Mouse (Mus musculus) retina, postnatal 7 days (tissue): ENCODE results near the gene Leng8.
"Not testable (repeated sequence)": the region's sequence is repeated elsewhere in the genome, so short reads cannot be mapped to it uniquely, and the experiment has no call there.

Experiments used
- DNase-seq: peaks from one replicate; pipeline ENCODE4 v3.0.0-alpha.2; 2012; ENCODE audit warnings: low read depth, low spot score

Leng8 gene

DNA sequence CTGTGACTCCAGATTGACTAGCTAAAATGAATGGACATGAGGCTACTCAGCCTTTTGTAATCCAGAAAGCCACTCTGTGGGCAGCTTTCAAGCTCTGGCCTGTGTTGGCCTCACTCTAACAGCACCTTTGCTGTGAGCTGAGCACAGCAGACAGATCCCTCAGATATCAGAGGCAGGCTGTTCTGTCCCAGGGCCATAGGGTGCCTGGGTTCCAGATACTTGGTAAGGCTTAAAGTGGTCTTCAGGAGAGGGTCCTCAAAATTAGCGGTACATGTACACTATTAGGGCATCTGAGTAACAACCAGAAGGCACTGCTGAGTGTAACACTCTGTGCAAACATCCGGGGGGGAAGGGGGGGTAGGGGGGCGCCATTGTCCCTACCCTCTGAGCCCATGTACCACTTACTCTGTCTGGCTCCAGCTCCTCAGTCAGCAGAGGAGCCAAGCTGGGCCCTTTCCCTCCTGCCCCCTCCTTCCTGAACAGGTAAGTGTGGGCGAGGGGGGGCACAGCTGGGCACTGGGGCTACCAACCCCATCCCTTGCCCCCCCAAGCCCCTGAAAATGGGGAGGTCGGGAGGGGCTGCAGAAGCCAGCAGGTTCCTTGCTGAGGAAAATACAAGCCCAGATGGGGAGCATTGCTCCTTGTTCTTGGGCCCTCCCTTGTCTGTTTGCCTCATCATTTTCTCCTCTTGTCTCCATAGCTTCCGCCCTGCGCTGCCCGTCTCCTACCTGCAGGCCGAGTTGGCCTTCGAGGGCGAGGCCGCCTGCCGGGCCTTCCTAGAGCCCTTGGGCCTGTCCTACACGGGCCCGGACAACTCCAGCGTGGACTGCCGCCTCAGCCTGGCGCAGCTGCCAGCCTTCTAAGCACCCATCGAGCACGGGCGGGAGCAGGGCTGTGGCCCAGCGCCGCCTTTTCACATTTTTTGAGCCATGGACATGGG, 9.7 kb downstream of the Leng8 start:
- no peak for DNase-seq

DNA sequence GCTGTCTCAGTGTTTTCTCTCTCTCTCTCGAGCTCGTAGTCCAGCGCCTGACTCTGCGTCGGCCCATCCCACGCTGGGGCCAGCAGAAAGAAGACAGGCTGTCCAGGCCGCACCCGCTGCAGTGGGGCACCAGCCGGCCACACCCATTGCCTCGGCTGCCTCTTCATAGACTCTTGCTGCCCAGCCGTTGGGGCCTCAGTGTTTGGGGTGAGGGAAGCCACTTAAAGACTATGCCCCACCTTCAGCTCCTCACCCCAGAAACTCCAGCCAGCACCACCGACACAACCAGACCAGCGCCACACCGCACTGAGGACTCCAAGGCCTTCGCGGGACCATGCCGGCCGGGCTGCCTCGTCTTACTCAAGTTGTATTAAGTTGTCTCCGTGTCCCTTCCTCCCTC, 10.5 kb downstream of the Leng8 start:
- DNase-seq = no peak

DNA sequence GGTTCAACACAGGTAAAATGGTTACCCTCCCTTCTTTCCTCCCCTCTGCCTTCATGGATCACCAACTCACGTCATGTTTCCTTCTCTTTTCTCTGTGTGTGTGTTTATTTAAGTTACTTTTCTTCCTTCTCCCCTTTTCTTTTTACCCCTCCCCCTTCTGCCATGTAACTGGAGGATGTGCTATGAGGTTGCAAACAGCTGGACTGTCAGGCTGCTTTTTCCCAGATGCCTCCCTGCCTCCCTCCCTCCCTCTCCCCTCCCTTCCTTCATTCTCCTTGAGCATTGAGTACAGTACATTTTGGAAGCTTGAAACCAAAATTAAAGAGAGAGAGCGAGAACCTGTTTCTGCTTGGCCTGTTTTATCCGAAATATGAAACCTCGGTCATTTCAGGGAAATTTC, 11.0 kb downstream of the Leng8 start:
- DNase-seq = no peak

DNA sequence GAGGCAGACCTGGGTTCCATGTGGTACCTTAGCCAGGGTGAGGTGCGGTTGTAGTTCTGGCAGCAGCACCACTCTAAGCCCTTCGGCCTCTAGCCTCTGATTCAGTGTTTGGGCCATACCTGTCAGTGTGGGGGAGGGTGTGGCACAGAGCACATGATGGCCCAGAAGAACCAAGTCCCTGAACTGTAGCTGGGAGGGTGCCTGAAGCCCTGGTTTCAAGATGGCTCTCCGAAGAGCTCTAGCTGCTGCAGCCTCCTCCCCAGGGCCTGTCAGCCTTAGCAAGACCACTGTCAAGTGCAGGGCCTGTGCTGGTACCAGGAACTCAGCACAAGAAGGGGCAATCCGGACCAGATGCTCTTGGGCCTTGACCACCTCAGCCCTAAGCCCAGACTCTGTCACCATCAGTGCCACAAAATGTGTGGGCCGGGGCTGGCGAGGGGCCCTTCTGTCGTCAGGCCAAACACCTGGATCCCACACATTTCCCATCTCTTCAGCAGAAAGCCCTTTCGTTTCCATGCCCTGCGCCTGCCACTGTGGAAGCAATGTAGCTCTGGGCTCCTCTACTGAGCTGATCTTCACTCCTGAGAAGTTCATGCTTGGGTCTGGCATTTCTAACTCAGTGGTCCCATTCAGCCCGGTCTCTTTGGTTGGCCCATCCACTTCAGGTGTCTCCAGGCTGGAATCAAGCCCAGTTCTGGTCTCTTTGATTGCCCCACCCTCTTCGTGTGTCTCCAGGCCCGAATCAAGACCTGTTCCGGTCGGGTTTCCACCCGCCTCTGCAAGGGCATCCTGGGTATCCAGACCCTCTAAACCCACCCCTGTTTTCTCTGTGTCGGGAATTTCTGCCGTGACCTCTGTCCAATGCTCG, 11.7 kb downstream of the Leng8 start:
- DNase-seq = no peak

DNA sequence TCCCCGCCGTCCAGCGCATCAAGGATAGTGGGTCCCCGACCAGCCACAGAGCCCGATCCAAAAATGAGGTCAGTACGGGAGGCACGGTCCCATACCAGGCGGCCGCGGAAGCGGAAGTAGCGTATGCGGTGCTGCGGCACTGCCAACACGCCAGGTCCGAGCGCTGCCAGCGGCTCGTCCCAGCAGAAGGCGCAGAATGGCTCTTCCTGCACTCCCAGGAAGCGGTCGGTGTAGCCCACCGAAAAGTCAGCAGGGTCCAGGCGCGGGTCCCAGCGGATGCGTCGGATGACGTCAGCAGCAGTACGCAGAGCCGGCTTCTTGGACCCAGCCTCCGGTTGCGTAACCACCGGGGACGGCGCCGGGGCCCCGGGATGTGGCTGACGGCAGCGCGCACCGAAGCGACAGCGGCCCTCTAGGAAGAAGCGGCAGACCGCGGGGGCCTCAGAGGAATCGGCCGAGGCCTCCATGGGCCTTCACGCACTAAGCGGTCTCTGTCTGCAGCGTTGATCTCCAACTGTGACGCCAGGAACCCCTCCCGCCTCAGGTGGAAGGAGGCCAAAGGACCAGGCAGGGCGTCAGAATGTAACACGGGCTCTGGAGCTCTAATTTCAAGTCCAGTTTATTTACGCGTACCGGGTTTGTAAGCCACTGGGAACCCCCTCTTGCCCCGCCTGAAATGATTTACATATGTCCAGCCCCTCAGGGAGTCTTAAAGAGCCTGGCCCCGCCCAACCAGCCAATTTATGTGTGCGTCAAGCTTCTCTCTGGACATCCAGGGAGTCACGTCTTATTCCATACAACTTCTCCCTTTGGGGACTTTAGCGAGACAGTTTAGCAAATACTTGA, 12.6 kb downstream of the Leng8 start:
- peak; percentile 39 for DNase-seq

DNA sequence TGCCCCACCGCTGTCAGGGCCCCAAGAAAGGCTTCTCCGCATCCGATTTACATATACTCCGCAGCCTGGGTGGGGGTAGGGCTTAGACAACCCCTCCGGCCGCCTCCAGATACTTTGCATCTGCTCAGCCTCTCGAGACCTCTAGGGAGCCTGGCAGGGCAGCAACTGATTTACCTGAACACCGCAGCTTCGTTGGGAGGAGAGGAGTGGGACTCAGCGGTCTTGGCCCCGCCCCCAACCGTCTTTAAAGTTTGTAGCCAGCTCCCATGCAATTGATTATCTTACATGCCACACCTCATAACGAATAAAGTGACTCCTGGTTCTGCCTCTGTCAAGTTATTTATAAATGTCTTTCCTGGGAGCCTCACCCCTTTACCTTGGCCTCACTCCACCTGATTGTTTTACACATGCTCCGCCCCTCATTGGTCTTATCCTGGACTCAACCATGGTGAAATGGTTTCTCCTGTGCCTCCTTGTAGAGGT, 13.3 kb downstream of the Leng8 start, which contains the start of gene Leng9:
Leng9 (minus strand) TSS at position 316 of the 483 bp plus-strand sequence.
- DNase-seq = no peak

DNA sequence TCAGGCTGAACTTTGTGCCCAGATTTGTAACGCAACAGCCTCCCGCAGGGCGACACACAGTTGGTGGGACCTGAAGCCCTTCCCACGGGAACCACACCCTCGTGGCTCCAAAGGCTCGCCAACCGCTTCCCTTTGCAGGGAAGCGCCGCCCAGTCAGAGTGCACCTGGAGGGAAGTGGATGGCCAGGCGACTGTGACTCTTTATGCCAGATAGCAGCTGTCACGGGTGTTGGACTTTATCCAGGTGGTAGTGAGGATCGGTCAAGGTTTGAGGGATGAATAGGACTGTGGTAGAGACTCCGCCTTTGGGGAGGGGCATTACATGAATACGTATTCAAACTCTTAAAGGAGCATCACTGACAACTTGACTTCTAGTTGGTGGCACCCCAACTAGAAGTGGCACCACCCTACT, 14.0 kb downstream of the Leng8 start:
- no peak for DNase-seq

DNA sequence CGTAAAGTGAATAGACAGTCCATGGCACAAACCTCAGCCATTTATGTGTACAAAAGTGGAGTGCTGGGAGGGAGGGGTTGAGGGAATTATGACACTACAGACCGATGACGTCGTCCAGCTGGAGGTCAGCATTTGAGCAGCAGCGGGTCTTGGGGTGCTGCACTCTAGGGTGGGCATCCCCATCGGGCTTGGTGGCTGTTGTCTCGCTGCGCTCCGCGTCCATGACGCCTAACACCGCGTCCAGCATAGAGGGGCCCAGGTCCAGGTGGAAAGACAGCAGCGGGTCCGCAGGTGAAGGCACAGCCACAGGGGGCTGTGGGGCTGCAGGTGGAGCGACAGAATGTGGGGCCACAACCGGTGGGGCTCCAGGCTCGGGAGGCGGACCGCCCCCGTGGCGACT, 14.4 kb downstream of the Leng8 start:
- no peak for DNase-seq

DNA sequence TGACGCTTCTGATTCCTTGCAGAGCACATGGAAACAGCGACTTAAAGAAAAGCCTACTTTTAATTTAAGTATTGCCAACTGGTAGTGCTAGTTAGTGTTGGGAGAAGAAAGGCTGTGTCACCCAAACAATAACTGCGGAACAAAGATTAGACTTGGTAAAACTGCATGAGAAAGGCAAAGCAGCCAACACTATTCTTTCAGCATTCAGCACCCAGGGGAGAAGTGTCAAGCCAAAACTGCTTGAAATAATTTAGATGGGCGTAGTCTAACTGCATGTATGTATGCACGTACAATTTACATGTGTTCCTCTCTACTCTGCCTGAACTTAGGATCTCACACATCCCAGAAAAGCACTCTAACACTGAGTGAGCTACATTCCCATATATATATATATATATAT, 17.5 kb downstream of the Leng8 start:
- no peak for DNase-seq

DNA sequence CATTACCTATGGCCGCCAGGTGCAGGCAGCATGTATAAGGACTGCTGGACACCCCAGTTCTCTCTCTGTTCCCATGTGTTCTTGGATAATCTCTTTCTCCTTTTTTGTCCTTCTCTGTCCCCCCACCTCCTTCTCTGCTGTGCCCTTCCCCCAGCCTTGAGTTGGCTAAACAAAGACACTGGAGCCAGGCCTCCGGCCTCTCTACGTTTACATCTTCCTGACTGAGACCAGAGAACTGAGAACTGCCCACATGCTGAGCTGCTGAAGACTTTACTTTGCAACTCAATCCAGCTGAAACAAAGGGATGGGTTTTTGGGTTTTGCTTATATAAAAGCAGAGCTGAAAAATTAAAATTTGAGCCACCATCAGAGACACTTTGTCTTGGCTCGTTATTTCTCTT, 18.1 kb downstream of the Leng8 start:
- DNase-seq = no peak

DNA sequence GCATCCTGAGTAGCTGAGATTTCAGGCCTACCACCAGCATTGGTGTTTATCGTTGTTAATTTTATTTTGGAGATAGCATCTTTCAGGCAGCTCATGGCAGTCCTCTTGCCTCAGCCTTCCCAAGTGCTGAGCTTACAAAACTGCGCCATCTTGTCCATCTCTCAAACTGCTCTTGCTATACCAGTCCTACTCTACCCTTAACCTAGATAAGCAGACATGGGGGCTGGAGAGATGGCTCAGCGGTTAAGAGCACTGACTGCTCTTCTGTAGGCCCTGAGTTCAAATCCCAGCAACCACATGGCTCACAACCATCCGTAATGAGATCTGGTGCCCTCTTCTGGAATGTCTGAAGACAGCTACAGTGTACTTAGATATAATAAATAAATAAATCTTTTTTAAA, 24.8 kb downstream of the Leng8 start:
- not testable (repeated sequence) for DNase-seq

DNA sequence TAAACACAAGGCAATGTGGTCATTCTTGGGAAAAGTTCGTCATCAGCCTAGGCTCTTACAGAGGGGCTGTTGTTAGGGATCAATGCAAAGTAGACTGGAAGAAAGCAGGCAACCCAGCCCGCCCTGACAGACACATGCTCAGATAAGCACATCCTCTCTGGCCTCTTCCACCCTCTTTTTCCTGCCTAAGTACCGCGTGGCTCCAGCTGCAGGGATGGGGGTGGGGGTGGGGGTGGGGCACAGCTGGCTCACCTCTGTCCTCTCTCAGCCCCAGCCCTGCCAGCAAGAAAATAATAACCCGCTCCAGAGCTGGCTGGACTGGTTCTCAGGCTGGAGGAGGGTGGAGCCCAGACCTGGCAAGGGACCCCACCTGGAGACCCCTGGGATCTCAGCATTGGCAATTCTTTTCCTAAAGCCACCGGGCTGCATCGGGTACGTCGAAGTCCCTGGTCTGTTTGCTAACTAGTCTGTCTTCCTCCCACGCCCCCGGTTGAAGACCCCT, 26.8 kb downstream of the Leng8 start:
- no peak for DNase-seq

DNA sequence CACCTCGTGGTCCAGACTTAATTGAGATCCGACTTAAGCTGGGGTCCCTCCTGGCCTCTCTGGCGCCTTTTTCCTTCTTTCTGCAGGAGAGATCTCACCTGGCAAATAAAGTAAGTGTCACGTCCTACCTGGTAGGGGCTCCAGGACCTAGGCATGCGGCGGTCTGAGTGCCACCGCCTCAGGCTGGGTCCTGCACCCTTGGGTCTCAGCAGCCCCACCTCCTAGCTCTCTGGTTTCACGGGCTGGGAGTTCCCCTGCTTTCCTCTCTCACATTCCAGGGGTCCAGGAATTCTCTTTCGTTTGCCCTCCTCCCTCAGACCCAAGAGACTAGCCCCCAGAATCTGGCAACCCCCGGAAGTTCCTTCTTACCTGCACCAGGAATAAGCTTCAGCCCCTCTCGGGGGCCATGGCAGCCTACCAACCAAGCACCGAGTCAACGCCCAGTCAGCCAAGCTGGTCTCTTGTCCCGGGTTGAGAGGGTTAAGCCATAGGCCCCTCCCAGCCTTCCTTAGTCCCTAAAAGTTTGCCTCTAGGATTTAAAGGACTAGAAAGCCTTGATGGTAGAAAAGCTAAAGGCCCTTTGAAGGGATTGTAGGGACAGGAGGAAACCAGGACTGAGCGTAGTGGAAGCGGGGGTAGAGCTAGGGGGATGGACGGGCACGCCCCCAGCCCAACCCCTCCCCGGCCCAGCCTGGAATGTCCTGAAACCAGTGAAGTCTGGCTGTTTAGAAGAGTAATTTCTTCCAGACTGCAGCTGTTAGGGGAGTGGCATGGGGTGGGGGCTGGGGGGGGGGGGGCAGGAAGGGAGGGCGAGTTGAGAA, 27.5 kb downstream of the Leng8 start, which contains the start of gene Cdc42ep5:
Cdc42ep5 (minus strand) TSS at position 771 of the 821 bp plus-strand sequence.
- no peak for DNase-seq

DNA sequence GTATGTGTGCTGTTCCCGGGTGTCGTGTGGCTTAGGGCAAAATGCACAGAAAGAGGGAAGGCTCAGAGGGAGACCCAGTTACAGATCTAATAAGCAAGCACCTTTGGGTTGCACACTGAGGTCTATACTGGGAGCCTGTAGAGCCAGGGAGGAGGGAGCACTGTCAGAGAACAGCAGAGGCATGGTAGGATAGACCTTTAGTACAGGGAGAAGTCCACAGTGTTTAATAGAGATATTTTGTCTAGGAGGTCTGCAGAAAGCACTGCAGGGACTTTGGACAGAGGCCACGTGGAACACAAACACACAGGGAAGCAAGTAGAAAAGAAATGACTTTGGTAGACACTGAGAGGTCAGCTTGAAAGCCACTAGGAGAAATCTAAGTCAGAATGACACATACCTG, 28.4 kb downstream of the Leng8 start:
- no peak for DNase-seq

DNA sequence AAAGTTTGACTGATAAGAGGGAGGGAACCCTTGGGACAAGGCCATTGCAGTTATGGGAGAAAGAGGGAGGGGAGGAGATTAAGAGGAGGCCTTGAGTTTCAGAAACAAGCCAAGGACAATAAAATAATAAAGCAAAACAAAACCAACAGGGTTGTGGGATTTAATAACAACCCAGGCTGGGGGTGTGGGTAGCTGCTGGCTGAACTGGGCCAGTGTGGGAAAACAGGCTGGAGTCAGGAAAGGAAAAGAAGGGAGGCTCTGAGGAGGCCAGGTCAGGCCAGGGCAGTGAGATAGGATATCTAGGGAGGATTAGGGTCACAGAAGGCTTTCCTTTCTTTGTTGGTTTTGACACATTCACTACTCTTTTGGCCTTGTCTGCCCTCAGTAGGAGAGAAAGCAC, 30.3 kb downstream of the Leng8 start:
- DNase-seq = no peak

DNA sequence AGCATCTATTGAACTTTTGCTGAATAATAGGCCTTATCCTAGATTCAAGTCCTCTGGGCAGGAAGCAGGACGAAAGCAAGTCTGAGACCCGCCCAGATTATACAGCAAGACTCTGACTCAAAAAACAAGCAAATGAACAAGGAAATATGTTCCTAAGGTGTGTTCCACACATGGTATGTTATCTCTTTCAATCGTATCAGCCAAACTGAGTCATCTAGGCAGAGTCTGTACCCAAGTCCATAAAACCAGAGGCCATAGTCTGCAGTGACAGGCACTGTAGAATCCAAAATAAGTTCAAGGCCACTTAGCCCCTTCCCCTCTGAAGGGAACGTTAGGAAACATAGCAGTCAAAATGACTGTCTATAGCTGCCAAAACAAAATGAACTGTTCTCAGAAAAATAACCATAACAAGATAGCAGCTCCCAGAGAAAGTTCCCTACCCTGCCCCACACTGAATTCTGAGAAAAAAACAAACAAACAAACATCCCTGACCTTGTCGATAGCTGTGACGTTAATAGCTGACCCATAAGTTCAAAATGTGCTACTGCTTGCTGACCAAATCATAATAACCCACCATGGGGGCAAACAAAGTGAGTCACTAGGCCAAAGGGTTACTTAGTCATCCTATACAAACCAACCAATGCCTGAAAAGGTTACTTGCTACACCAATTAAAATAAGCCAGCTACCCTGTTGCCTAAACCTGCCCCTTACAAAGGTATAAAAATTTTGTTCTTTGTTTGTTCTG, 33.5 kb downstream of the Leng8 start:
- no peak for DNase-seq

DNA sequence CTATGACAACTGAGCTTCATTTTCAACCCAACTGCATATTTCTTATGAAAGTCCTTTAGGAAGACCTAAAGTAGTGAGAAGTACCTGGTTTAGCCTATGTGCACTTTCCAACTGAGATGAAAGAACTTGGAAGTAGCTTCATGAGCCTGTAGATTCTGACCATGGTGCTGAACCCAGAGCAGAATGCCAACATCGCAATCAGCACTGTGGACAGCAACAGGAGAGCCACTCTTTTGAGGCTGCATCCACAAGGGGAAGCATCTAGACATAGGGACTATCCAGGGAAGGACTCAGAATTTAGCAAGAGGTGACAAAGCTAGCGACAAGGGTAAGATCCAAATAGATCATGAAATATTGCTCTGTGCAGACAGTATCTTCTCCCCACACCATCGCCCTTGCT, 41.6 kb downstream of the Leng8 start:
- DNase-seq = no peak
